Mouse (Mus musculus) erythroblast, embryonic 14.5 days (primary cell): ENCODE data around the gene Hoxd8.

Experiments used
- GATA1 ChIP-seq: IDR thresholded peaks from 2 replicates; pipeline ENCODE4 v1.6.1; 2012; ENCODE audit warnings: low read length, inconsistent platforms, mixed read lengths
- TAL1 ChIP-seq: IDR thresholded peaks from 3 replicates; pipeline ENCODE4 v1.6.1; 2012; ENCODE audit warnings: low read length, inconsistent platforms, mixed read lengths

GRCm38 (mm10) chr2:74714156-74714789 is 9.9 kb downstream of the Hoxd8 start:
- TF ChIP-seq TAL1 (no peak), GATA1 (no peak)
